ENCODE assay signal across 8 mouse cellular contexts in genomic region chr10:78185381-78185725, GRCm38 (mm10). TPM values are rescaled to one million over a fixed set of nuclear protein-coding genes. Genes with fewer than 3 reads are reported as not detected.
DNase-seq lines count a peak whose midpoint lies in the region; ATAC-seq and TF ChIP-seq lines count a peak whose summit lies in the region.

No protein-coding gene starts in this region.

- intact Hi-C loops in gastrocnemius, postnatal 36 days (cut with DNase I), result no loop called here

- WGBS in spleen, adult 2 months, result 4% methylated on average over 9 of the region's 9 CpGs
- 28% methylated on average over 9 of the region's 9 CpGs for WGBS in forebrain, embryonic 11.5 days
- WGBS in liver, embryonic 11.5 days, result 18% methylated on average over 9 of the region's 9 CpGs
- 14% methylated on average over 9 of the region's 9 CpGs for WGBS in stomach, embryonic 15.5 days

- H3K4me2 ChIP-seq in forebrain, embryonic 11.5 days (ENCODE audit: low read depth, low read length, severe bottlenecking), result peak overlapping the region; percentile 96; the same call in 1 of the 2 replicates
- H3K4me2 ChIP-seq in liver, embryonic 11.5 days, result peak overlapping the region; percentile 94
- peak overlapping the region; percentile 93 for H3K4me2 ChIP-seq in stomach, embryonic 15.5 days

- H3K9ac ChIP-seq in forebrain, embryonic 11.5 days (ENCODE audit: low read length), result peak overlapping the region; percentile 35
- peak overlapping the region; percentile 64 for H3K9ac ChIP-seq in liver, embryonic 11.5 days (ENCODE audit: low read depth, low read length)
- H3K9ac ChIP-seq in stomach, embryonic 15.5 days, result no peak overlapping the region

- H3K4me1 ChIP-seq in spleen, adult 2 months (ENCODE audit: control insufficient read depth, insufficient read depth, insufficient read length), result peaks cover 2% of the 10 kb centered on the region; the same call in 1 of the 2 replicates
- peaks cover 7% of the 10 kb centered on the region; the same call in 1 of the 2 replicates for H3K4me1 ChIP-seq in forebrain, embryonic 11.5 days (replicated peaks; ENCODE audit: control insufficient read depth, insufficient read depth, low read length)
- H3K4me1 ChIP-seq in liver, embryonic 11.5 days (replicated peaks; ENCODE audit: control insufficient read depth, insufficient read depth, low read length), result peaks cover 11% of the 10 kb centered on the region
- peaks cover 12% of the 10 kb centered on the region for H3K4me1 ChIP-seq in stomach, embryonic 15.5 days

- no peaks in the 10 kb centered on the region for H3K27me3 ChIP-seq in spleen, adult 2 months (ENCODE audit: control insufficient read depth, insufficient read depth, low read length)
- no peaks in the 10 kb centered on the region for H3K27me3 ChIP-seq in forebrain, embryonic 11.5 days (ENCODE audit: control insufficient read depth, insufficient read depth, low read length)
- H3K27me3 ChIP-seq in liver, embryonic 11.5 days (replicated peaks; ENCODE audit: control insufficient read depth, insufficient read depth, low read length), result no peaks in the 10 kb centered on the region
- H3K27me3 ChIP-seq in stomach, embryonic 15.5 days (replicated peaks), result no peaks in the 10 kb centered on the region

- peak overlapping the region; percentile 43 for H3K27ac ChIP-seq in spleen, adult 2 months (ENCODE audit: insufficient read depth, low read length)
- no peak overlapping the region for H3K27ac ChIP-seq in forebrain, embryonic 11.5 days (ENCODE audit: low read depth, low read length)
- peak overlapping the region; percentile 84 for H3K27ac ChIP-seq in liver, embryonic 11.5 days (ENCODE audit: low read depth, low read length)
- H3K27ac ChIP-seq in stomach, embryonic 15.5 days, result peak overlapping the region; percentile 67

- peak overlapping the region; percentile 39; the same call in 1 of the 2 replicates for H3K4me3 ChIP-seq in spleen, adult 2 months (ENCODE audit: extremely low read depth, insufficient read depth, insufficient read length)
- peak overlapping the region; percentile 63 for H3K4me3 ChIP-seq in forebrain, embryonic 11.5 days (ENCODE audit: low read depth, low read length)
- peak overlapping the region; percentile 90 for H3K4me3 ChIP-seq in liver, embryonic 11.5 days (ENCODE audit: low read depth, low read length)
- H3K4me3 ChIP-seq in stomach, embryonic 15.5 days (replicated peaks), result peak overlapping the region; percentile 82

- peaks cover 24% of the 10 kb centered on the region for H3K36me3 ChIP-seq in spleen, adult 2 months (ENCODE audit: control insufficient read depth, insufficient read depth, low read length)
- H3K36me3 ChIP-seq in forebrain, embryonic 11.5 days (ENCODE audit: control insufficient read depth, insufficient read depth, low read length), result peaks cover 4% of the 10 kb centered on the region; the same call in 1 of the 2 replicates
- H3K36me3 ChIP-seq in liver, embryonic 11.5 days (ENCODE audit: control insufficient read depth, insufficient read depth, low read length), result peaks cover 32% of the 10 kb centered on the region
- peaks cover 32% of the 10 kb centered on the region; the same call in 1 of the 2 replicates for H3K36me3 ChIP-seq in stomach, embryonic 15.5 days

- ATAC-seq in forebrain, embryonic 11.5 days (replicated peaks; ENCODE audit: low FRiP score), result peak; percentile 19; the same call in 1 of the 2 replicates
- peak; percentile 50 for ATAC-seq in liver, embryonic 11.5 days (replicated peaks; ENCODE audit: low FRiP score)
- peak; percentile 15; the same call in 1 of the 2 replicates for ATAC-seq in stomach, embryonic 15.5 days (ENCODE audit: insufficient read depth, low FRiP score, low read depth)

- DNase-seq in spleen, adult 2 months (ENCODE audit: low read depth in 1 of 2, low spot score in 2 of 2), result no peak
- no peak for DNase-seq in spleen, postnatal 10 days (ENCODE audit: low spot score in 2 of 2)
- DNase-seq in forebrain, embryonic 11.5 days (ENCODE audit: low spot score), result no peak
- no peak for DNase-seq in liver, embryonic 11.5 days (ENCODE audit: low spot score)
- DNase-seq in gastrocnemius, postnatal 36 days, result no peak
- DNase-seq in right cerebral cortex, adult 2 months (ENCODE audit: low spot score in 2 of 2), result no peak
- no peak for DNase-seq in gastrocnemius, postnatal 25 days

- TF ChIP-seq CTCF in spleen, adult 2 months (IDR thresholded peaks at IDR 0.05; ENCODE audit: extremely low read depth, insufficient read depth, insufficient read length, insufficient replicate concordance), result no peak

- no peak for TF ChIP-seq POLR2A in spleen, adult 2 months (IDR thresholded peaks at IDR 0.05; ENCODE audit: low read depth, low read length)

- H3K9me3 ChIP-seq in forebrain, embryonic 11.5 days (ENCODE audit: control insufficient read depth, low read length), result no peaks in the 10 kb centered on the region
- H3K9me3 ChIP-seq in liver, embryonic 11.5 days (ENCODE audit: control insufficient read depth, low read length), result no peaks in the 10 kb centered on the region
- H3K9me3 ChIP-seq in stomach, embryonic 15.5 days, result no peaks in the 10 kb centered on the region

RNA-seq across cellular contexts. Expression of gene Pwp2, which starts 0.4 kb away (rescaled TPM):
- polyA plus RNA-seq in spleen, adult 2 months (2012; rRNA removed), result 11.2 and 11.7 TPM in 2 replicates
- 23.7 and 28.4 TPM in 2 replicates for polyA plus RNA-seq in forebrain, embryonic 11.5 days (2014; fragmentation: Nextera tagmentation; extraction: Ambion mirVana)
- polyA plus RNA-seq in liver, embryonic 11.5 days (2014; fragmentation: Nextera tagmentation; extraction: Ambion mirVana), result 30.8 and 35.0 TPM in 2 replicates
- polyA plus RNA-seq in stomach, embryonic 15.5 days (2015; fragmentation: Nextera tagmentation; extraction: Ambion mirVana), result 14.6 and 17.3 TPM in 2 replicates
- 1 to 10 TPM; 7.6 to 9.9 TPM for total RNA-seq in gastrocnemius, postnatal 36 days (2021)
- 1 to 10 TPM; 7.6 to 8.3 TPM for total RNA-seq in gastrocnemius, postnatal 25 days (2021)

RNA-seq across cellular contexts. Expression of gene D10Jhu81e, which starts 15.8 kb away (rescaled TPM):
- 68.7 and 105 TPM in 2 replicates for polyA plus RNA-seq in spleen, adult 2 months (2012; rRNA removed)
- 14.0 and 16.3 TPM in 2 replicates for polyA plus RNA-seq in forebrain, embryonic 11.5 days (2014; fragmentation: Nextera tagmentation; extraction: Ambion mirVana)
- polyA plus RNA-seq in liver, embryonic 11.5 days (2014; fragmentation: Nextera tagmentation; extraction: Ambion mirVana), result 22.9 and 24.3 TPM in 2 replicates
- 32.7 and 40.2 TPM in 2 replicates for polyA plus RNA-seq in stomach, embryonic 15.5 days (2015; fragmentation: Nextera tagmentation; extraction: Ambion mirVana)
- total RNA-seq in gastrocnemius, postnatal 36 days (2021), result 100 to 1,000 TPM; 207 to 245 TPM
- 100 to 1,000 TPM; 225 to 235 TPM for total RNA-seq in gastrocnemius, postnatal 25 days (2021)

RNA-seq across cellular contexts. Expression of gene Trappc10, which starts 59.1 kb away (rescaled TPM):
- polyA plus RNA-seq in spleen, adult 2 months (2012; rRNA removed), result 41.8 and 45.9 TPM in 2 replicates
- polyA plus RNA-seq in forebrain, embryonic 11.5 days (2014; fragmentation: Nextera tagmentation; extraction: Ambion mirVana), result 15.5 and 19.9 TPM in 2 replicates
- 13.3 and 14.3 TPM in 2 replicates for polyA plus RNA-seq in liver, embryonic 11.5 days (2014; fragmentation: Nextera tagmentation; extraction: Ambion mirVana)
- 15.6 and 18.2 TPM in 2 replicates for polyA plus RNA-seq in stomach, embryonic 15.5 days (2015; fragmentation: Nextera tagmentation; extraction: Ambion mirVana)
- 10 to 100 TPM; 32.7 to 33.1 TPM for total RNA-seq in gastrocnemius, postnatal 36 days (2021)
- total RNA-seq in gastrocnemius, postnatal 25 days (2021), result 10 to 100 TPM; 31.0 to 32.9 TPM

Comparison
In these comparisons a context has a peak if more than half of its experiments do, and no peak if none do; other contexts are left out.
1. H3K4me3 ChIP-seq: peak in every context shown above with its lines; median percentile 90 in liver, embryonic 11.5 days; 82 in stomach, embryonic 15.5 days; 63 in forebrain, embryonic 11.5 days; 39 in spleen, adult 2 months.